Mouse (Mus musculus) MEL-GATA-1-ER (cell line): ENCODE results near the gene Tex21.
"Not testable (repeated sequence)": the region's sequence is repeated elsewhere in the genome, so short reads cannot be mapped to it uniquely, and the experiment has no call there.

ENCODE experiments used
- DNase-seq: peaks from one replicate; pipeline ENCODE4 v3.0.0-alpha.2; 2012; ENCODE audit warnings: low read depth; ENCODE audit errors: extremely low read depth

Tex21 gene

GRCm38 (mm10) chr12:76195912-76196708 is 50.4 kb downstream of the Tex21 start:
- DNase-seq = peak; percentile 66

GRCm38 (mm10) chr12:76194526-76194925 is 52.0 kb downstream of the Tex21 start:
- no peak for DNase-seq

- DNase-seq = peak; percentile 45
Measured at GRCm38 (mm10) chr12:76190940-76191339, 55.6 kb downstream of the Tex21 start.

GRCm38 (mm10) chr12:76187849-76188248 is 58.7 kb downstream of the Tex21 start:
- DNase-seq = no peak

GRCm38 (mm10) chr12:76186473-76186872 is 60.1 kb downstream of the Tex21 start:
- no peak for DNase-seq

GRCm38 (mm10) chr12:76185167-76185816 is 61.3 kb downstream of the Tex21 start:
- no peak for DNase-seq

- no peak for DNase-seq
Measured at GRCm38 (mm10) chr12:76184271-76184670, 62.3 kb downstream of the Tex21 start.

- DNase-seq = no peak
Measured at GRCm38 (mm10) chr12:76182831-76183230, 63.7 kb downstream of the Tex21 start.

- DNase-seq = no peak
Measured at GRCm38 (mm10) chr12:76181471-76181870, 65.1 kb downstream of the Tex21 start.

GRCm38 (mm10) chr12:76180442-76180841 is 66.1 kb downstream of the Tex21 start:
- DNase-seq = no peak

GRCm38 (mm10) chr12:76179527-76179926 is 67.0 kb downstream of the Tex21 start:
- no peak for DNase-seq

- no peak for DNase-seq
Measured at GRCm38 (mm10) chr12:76179051-76179450, 67.5 kb downstream of the Tex21 start.

- no peak for DNase-seq
Measured at GRCm38 (mm10) chr12:76177864-76178518, 68.6 kb downstream of the Tex21 start.

- DNase-seq = no peak
Measured at GRCm38 (mm10) chr12:76177000-76177863, 69.3 kb downstream of the Tex21 start, which contains the start of gene Esr2. TSS of gene Esr2 (minus strand) at chr12:76177259.

GRCm38 (mm10) chr12:76165641-76166040 is 80.9 kb downstream of the Tex21 start:
- no peak for DNase-seq

- not testable (repeated sequence) for DNase-seq
Measured at GRCm38 (mm10) chr12:76152389-76152788, 94.2 kb downstream of the Tex21 start.
